Mouse (Mus musculus): ENCODE results near the gene Tmem216. TPM values are rescaled to one million over a fixed set of nuclear protein-coding genes. Genes with fewer than 3 reads are reported as not detected.
A peak's percentile ranks its signal among the peaks of the same experiment; 100 is the strongest.

Gene Tmem216
- total and polyA plus RNA-seq, 3 experiments = 5.5 to 13.0 (median 5.8) TPM

GRCm38 (mm10) chr19:10589127-10589857 lies 33.3 kb upstream of the Tmem216 start:
- Histone ChIP-seq H3K27ac (no peak overlapping the region), H3K36me3 (ENCODE audit: control insufficient read depth, insufficient read depth, low read length) (no peaks in the 10 kb centered on the region), H3K4me3 (no peak overlapping the region), H3K4me1 (ENCODE audit: control insufficient read depth, insufficient read depth, low read length) (no peaks in the 10 kb centered on the region), H3K9ac (ENCODE audit: low read depth, low read length) (no peak overlapping the region), H3K27me3 (ENCODE audit: control insufficient read depth, insufficient read depth, low read length) (no peaks in the 10 kb centered on the region), H3K79me2 (replicated peaks; ENCODE audit: control insufficient read depth, insufficient read depth, low read length) (no peaks in the 10 kb centered on the region)
- 61% methylated on average over 5 of the region's 5 CpGs for WGBS
- intact Hi-C loops (cut with DNase I) = no loop called here
- TF ChIP-seq EP300 (IDR thresholded peaks at IDR 0.05; ENCODE audit: insufficient read depth, low read depth, low read length) = no peak
- TF ChIP-seq CTCF (IDR thresholded peaks at IDR 0.05) = no peak
- TF ChIP-seq POLR2A (IDR thresholded peaks at IDR 0.05; ENCODE audit: insufficient read depth, low read depth, low read length) = no peak
- no peak for DNase-seq

- no peak overlapping the region for H3K4me3 ChIP-seq
- no peaks in the 10 kb centered on the region for H3K27me3 ChIP-seq (ENCODE audit: control insufficient read depth, insufficient read depth, low read length)
- no peaks in the 10 kb centered on the region for H3K79me2 ChIP-seq (replicated peaks; ENCODE audit: control insufficient read depth, insufficient read depth, low read length)
- H3K36me3 ChIP-seq (ENCODE audit: control insufficient read depth, insufficient read depth, low read length) = no peaks in the 10 kb centered on the region
- H3K4me1 ChIP-seq (ENCODE audit: control insufficient read depth, insufficient read depth, low read length) = no peaks in the 10 kb centered on the region
- intact Hi-C loops (cut with DNase I) = no loop called here
- no peak overlapping the region for H3K27ac ChIP-seq
- no peak for DNase-seq
- TF ChIP-seq CTCF (IDR thresholded peaks at IDR 0.05) = no peak
- no peak for TF ChIP-seq EP300 (IDR thresholded peaks at IDR 0.05; ENCODE audit: insufficient read depth, low read depth, low read length)
- TF ChIP-seq POLR2A (IDR thresholded peaks at IDR 0.05; ENCODE audit: insufficient read depth, low read depth, low read length) = no peak
- 93% methylated on average over 8 of the region's 8 CpGs for WGBS
- no peak overlapping the region for H3K9ac ChIP-seq (ENCODE audit: low read depth, low read length)
Observed at GRCm38 (mm10) chr19:10587231-10587630, 31.2 kb upstream of the Tmem216 start.

- WGBS = 92% methylated on average over 8 of the region's 8 CpGs
- Histone ChIP-seq H3K4me3 (no peak overlapping the region), H3K27ac (no peak overlapping the region), H3K9ac (ENCODE audit: low read depth, low read length) (no peak overlapping the region), H3K79me2 (replicated peaks; ENCODE audit: control insufficient read depth, insufficient read depth, low read length) (no peaks in the 10 kb centered on the region), H3K36me3 (ENCODE audit: control insufficient read depth, insufficient read depth, low read length) (no peaks in the 10 kb centered on the region), H3K4me1 (ENCODE audit: control insufficient read depth, insufficient read depth, low read length) (no peaks in the 10 kb centered on the region), H3K27me3 (ENCODE audit: control insufficient read depth, insufficient read depth, low read length) (no peaks in the 10 kb centered on the region)
- peak in 1 of 2 experiments; percentile 42 for DNase-seq
- TF ChIP-seq POLR2A (IDR thresholded peaks at IDR 0.05; ENCODE audit: insufficient read depth, low read depth, low read length) (no peak), EP300 (IDR thresholded peaks at IDR 0.05; ENCODE audit: insufficient read depth, low read depth, low read length) (no peak), CTCF (IDR thresholded peaks at IDR 0.05) (no peak)
- intact Hi-C loops (cut with DNase I) = no loop called here
Observed at GRCm38 (mm10) chr19:10585112-10585511, 29.1 kb upstream of the Tmem216 start.

GRCm38 (mm10) chr19:10583550-10584146 lies 27.6 kb upstream of the Tmem216 start:
- H3K4me3 ChIP-seq = no peak overlapping the region
- H3K79me2 ChIP-seq (replicated peaks; ENCODE audit: control insufficient read depth, insufficient read depth, low read length) = peaks cover under 1% of the 10 kb centered on the region; the same call in 1 of the 2 replicates
- TF ChIP-seq POLR2A (IDR thresholded peaks at IDR 0.05; ENCODE audit: insufficient read depth, low read depth, low read length) = no peak
- 39% methylated on average over 7 of the region's 7 CpGs for WGBS
- no peak overlapping the region for H3K27ac ChIP-seq
- intact Hi-C loops (cut with DNase I) = no loop called here
- no peak for DNase-seq
- H3K9ac ChIP-seq (ENCODE audit: low read depth, low read length) = no peak overlapping the region
- H3K27me3 ChIP-seq (ENCODE audit: control insufficient read depth, insufficient read depth, low read length) = no peaks in the 10 kb centered on the region
- H3K4me1 ChIP-seq (ENCODE audit: control insufficient read depth, insufficient read depth, low read length) = no peaks in the 10 kb centered on the region
- H3K36me3 ChIP-seq (ENCODE audit: control insufficient read depth, insufficient read depth, low read length) = no peaks in the 10 kb centered on the region

GRCm38 (mm10) chr19:10581984-10582383 lies 25.9 kb upstream of the Tmem216 start:
- WGBS = 84% methylated on average over 6 of the region's 6 CpGs
- intact Hi-C loops (cut with DNase I) = no loop called here
- Histone ChIP-seq H3K36me3 (ENCODE audit: control insufficient read depth, insufficient read depth, low read length) (no peaks in the 10 kb centered on the region), H3K27ac (no peak overlapping the region), H3K79me2 (replicated peaks; ENCODE audit: control insufficient read depth, insufficient read depth, low read length) (peaks cover 2% of the 10 kb centered on the region; the same call in 1 of the 2 replicates), H3K27me3 (ENCODE audit: control insufficient read depth, insufficient read depth, low read length) (no peaks in the 10 kb centered on the region), H3K4me1 (ENCODE audit: control insufficient read depth, insufficient read depth, low read length) (peaks cover 1% of the 10 kb centered on the region; the same call in 1 of the 2 replicates), H3K4me3 (no peak overlapping the region), H3K9ac (ENCODE audit: low read depth, low read length) (no peak overlapping the region)
- TF ChIP-seq CTCF (IDR thresholded peaks at IDR 0.05) = no peak
- TF ChIP-seq POLR2A (IDR thresholded peaks at IDR 0.05; ENCODE audit: insufficient read depth, low read depth, low read length) = no peak
- TF ChIP-seq EP300 (IDR thresholded peaks at IDR 0.05; ENCODE audit: insufficient read depth, low read depth, low read length) = no peak
- DNase-seq = peak in 1 of 2 experiments; percentile 25

GRCm38 (mm10) chr19:10580761-10581160 lies 24.7 kb upstream of the Tmem216 start:
- intact Hi-C loops (cut with DNase I) = no loop called here
- no peak for DNase-seq
- H3K4me1 ChIP-seq (ENCODE audit: control insufficient read depth, insufficient read depth, low read length) = peaks cover 1% of the 10 kb centered on the region; the same call in 1 of the 2 replicates
- no peaks in the 10 kb centered on the region for H3K27me3 ChIP-seq (ENCODE audit: control insufficient read depth, insufficient read depth, low read length)
- H3K79me2 ChIP-seq (replicated peaks; ENCODE audit: control insufficient read depth, insufficient read depth, low read length) = peaks cover 2% of the 10 kb centered on the region; the same call in 1 of the 2 replicates
- TF ChIP-seq POLR2A (IDR thresholded peaks at IDR 0.05; ENCODE audit: insufficient read depth, low read depth, low read length) (no peak), EP300 (IDR thresholded peaks at IDR 0.05; ENCODE audit: insufficient read depth, low read depth, low read length) (no peak), CTCF (IDR thresholded peaks at IDR 0.05) (no peak)
- no peak overlapping the region for H3K27ac ChIP-seq
- H3K4me3 ChIP-seq = no peak overlapping the region
- H3K9ac ChIP-seq (ENCODE audit: low read depth, low read length) = no peak overlapping the region
- H3K36me3 ChIP-seq (ENCODE audit: control insufficient read depth, insufficient read depth, low read length) = no peaks in the 10 kb centered on the region
- 80% methylated on average over 3 of the region's 3 CpGs for WGBS

All from heart, adult 2 months (tissue).